Mouse (Mus musculus): ENCODE results near the gene Olfr628. TPM values are rescaled to one million over a fixed set of nuclear protein-coding genes. Genes with fewer than 3 reads are reported as not detected.

Olfr628 gene
- polyA plus RNA-seq, 1 experiment from 2014 or later = not detected

Other genes starting within 250 kb of the Olfr628 start
- gene Olfr609, start 232.3 kb upstream of the Olfr628 start, polyA plus RNA-seq (2015; fragmentation: Nextera tagmentation; extraction: Ambion mirVana) = not detected in 2 replicates
- not detected in 2 replicates for gene Olfr610, start 218.3 kb upstream of the Olfr628 start, polyA plus RNA-seq (2015; fragmentation: Nextera tagmentation; extraction: Ambion mirVana)
- gene Olfr611, start 209.5 kb upstream of the Olfr628 start, polyA plus RNA-seq (2015; fragmentation: Nextera tagmentation; extraction: Ambion mirVana) = not detected in 2 replicates
- not detected in 2 replicates for gene Olfr612, start 187.7 kb upstream of the Olfr628 start, polyA plus RNA-seq (2015; fragmentation: Nextera tagmentation; extraction: Ambion mirVana)
- not detected in 2 replicates for gene Olfr613, start 182.3 kb upstream of the Olfr628 start, polyA plus RNA-seq (2015; fragmentation: Nextera tagmentation; extraction: Ambion mirVana)
- not detected in 2 replicates for gene Olfr615, start 174.3 kb upstream of the Olfr628 start, polyA plus RNA-seq (2015; fragmentation: Nextera tagmentation; extraction: Ambion mirVana)
- gene Olfr616, start 161.2 kb upstream of the Olfr628 start, polyA plus RNA-seq (2015; fragmentation: Nextera tagmentation; extraction: Ambion mirVana) = not detected in 2 replicates
- gene Olfr617, start 157.3 kb upstream of the Olfr628 start, polyA plus RNA-seq (2015; fragmentation: Nextera tagmentation; extraction: Ambion mirVana) = not detected in 2 replicates
- not detected in 2 replicates for gene Olfr618, start 140.3 kb upstream of the Olfr628 start, polyA plus RNA-seq (2015; fragmentation: Nextera tagmentation; extraction: Ambion mirVana)
- not detected in 2 replicates for gene Olfr619, start 129.8 kb upstream of the Olfr628 start, polyA plus RNA-seq (2015; fragmentation: Nextera tagmentation; extraction: Ambion mirVana)
- not detected in 2 replicates for gene Olfr620, start 117.8 kb upstream of the Olfr628 start, polyA plus RNA-seq (2015; fragmentation: Nextera tagmentation; extraction: Ambion mirVana)
- gene Olfr622, start 87.7 kb upstream of the Olfr628 start, polyA plus RNA-seq (2015; fragmentation: Nextera tagmentation; extraction: Ambion mirVana) = not detected in 2 replicates
- not detected in 2 replicates for gene Olfr623, start 66.7 kb upstream of the Olfr628 start, polyA plus RNA-seq (2015; fragmentation: Nextera tagmentation; extraction: Ambion mirVana)
- 0.03 TPM in 1 of 2 replicates, not detected in the other for gene Olfr624, start 59.2 kb upstream of the Olfr628 start, polyA plus RNA-seq (2015; fragmentation: Nextera tagmentation; extraction: Ambion mirVana)
- gene Olfr625-ps1, start 47.7 kb upstream of the Olfr628 start, polyA plus RNA-seq (2015; fragmentation: Nextera tagmentation; extraction: Ambion mirVana) = not detected in 2 replicates
- gene Olfr243, start 15.7 kb upstream of the Olfr628 start, polyA plus RNA-seq (2015; fragmentation: Nextera tagmentation; extraction: Ambion mirVana) = not detected in 2 replicates
- gene Olfr629, start 14.6 kb downstream of the Olfr628 start, polyA plus RNA-seq (2015; fragmentation: Nextera tagmentation; extraction: Ambion mirVana) = not detected in 2 replicates
- not detected in 2 replicates for gene Olfr630, start 27.0 kb downstream of the Olfr628 start, polyA plus RNA-seq (2015; fragmentation: Nextera tagmentation; extraction: Ambion mirVana)
- not detected in 2 replicates for gene Olfr69, start 41.2 kb downstream of the Olfr628 start, polyA plus RNA-seq (2015; fragmentation: Nextera tagmentation; extraction: Ambion mirVana)
- not detected in 2 replicates for gene Olfr68, start 49.3 kb downstream of the Olfr628 start, polyA plus RNA-seq (2015; fragmentation: Nextera tagmentation; extraction: Ambion mirVana)
- gene Olfr67, start 61.4 kb downstream of the Olfr628 start, polyA plus RNA-seq (2015; fragmentation: Nextera tagmentation; extraction: Ambion mirVana) = not detected in 2 replicates
- gene Hbb-bt, start 83.6 kb downstream of the Olfr628 start, polyA plus RNA-seq (2015; fragmentation: Nextera tagmentation; extraction: Ambion mirVana) = 2,879 and 3,105 TPM in 2 replicates
- 7,996 and 8,703 TPM in 2 replicates for gene Hbb-bs, start 97.7 kb downstream of the Olfr628 start, polyA plus RNA-seq (2015; fragmentation: Nextera tagmentation; extraction: Ambion mirVana)
- gene Hbb-bh2, start 110.1 kb downstream of the Olfr628 start, polyA plus RNA-seq (2015; fragmentation: Nextera tagmentation; extraction: Ambion mirVana) = not detected in 2 replicates
- gene Hbb-bh1, start 112.8 kb downstream of the Olfr628 start, polyA plus RNA-seq (2015; fragmentation: Nextera tagmentation; extraction: Ambion mirVana) = 1.8 and 2.3 TPM in 2 replicates
- gene Hbb-y, start 122.8 kb downstream of the Olfr628 start, polyA plus RNA-seq (2015; fragmentation: Nextera tagmentation; extraction: Ambion mirVana) = 188 and 278 TPM in 2 replicates
- not detected in 2 replicates for gene Olfr66, start 155.9 kb downstream of the Olfr628 start, polyA plus RNA-seq (2015; fragmentation: Nextera tagmentation; extraction: Ambion mirVana)
- not detected in 2 replicates for gene Olfr64, start 164.1 kb downstream of the Olfr628 start, polyA plus RNA-seq (2015; fragmentation: Nextera tagmentation; extraction: Ambion mirVana)
- not detected in 2 replicates for gene Olfr65, start 173.1 kb downstream of the Olfr628 start, polyA plus RNA-seq (2015; fragmentation: Nextera tagmentation; extraction: Ambion mirVana)
- gene Olfr631, start 198.5 kb downstream of the Olfr628 start, polyA plus RNA-seq (2015; fragmentation: Nextera tagmentation; extraction: Ambion mirVana) = not detected in 2 replicates
- not detected in 2 replicates for gene Olfr632, start 204.0 kb downstream of the Olfr628 start, polyA plus RNA-seq (2015; fragmentation: Nextera tagmentation; extraction: Ambion mirVana)
- gene Olfr633, start 214.1 kb downstream of the Olfr628 start, polyA plus RNA-seq (2015; fragmentation: Nextera tagmentation; extraction: Ambion mirVana) = not detected in 2 replicates
- not detected in 2 replicates for gene Olfr635, start 240.8 kb downstream of the Olfr628 start, polyA plus RNA-seq (2015; fragmentation: Nextera tagmentation; extraction: Ambion mirVana)